Mouse (Mus musculus) CD4-positive, CD25-positive, alpha-beta regulatory T cell, adult 2 months (primary cell): Measurements from ENCODE around the gene Gstz1.
"Not testable (repeated sequence)": the region's sequence is repeated elsewhere in the genome, so short reads cannot be mapped to it uniquely, and the experiment has no call there.

Experiments used
- DNase-seq: peaks from one replicate; pipeline ENCODE4 v3.0.0-alpha.2; 2012; ENCODE audit warnings: low read depth, low spot score

Gstz1 gene

GRCm38 (mm10) chr12:87157361-87157760, 10.4 kb downstream of the Gstz1 start:
- no peak for DNase-seq

GRCm38 (mm10) chr12:87158099-87158498, 11.1 kb downstream of the Gstz1 start:
- DNase-seq = no peak

- DNase-seq = no peak
These were observed 13.3 kb downstream of the Gstz1 start for GRCm38 (mm10) chr12:87160310-87160709.

- DNase-seq = no peak
These were observed 13.8 kb downstream of the Gstz1 start for GRCm38 (mm10) chr12:87160815-87161214.

GRCm38 (mm10) chr12:87175194-87175946, 28.4 kb downstream of the Gstz1 start:
- DNase-seq = no peak

GRCm38 (mm10) chr12:87177631-87178030, 30.7 kb downstream of the Gstz1 start:
- DNase-seq = no peak

- no peak for DNase-seq
These were observed 46.0 kb downstream of the Gstz1 start for GRCm38 (mm10) chr12:87193008-87193407.

GRCm38 (mm10) chr12:87195069-87195468, 48.1 kb downstream of the Gstz1 start:
- no peak for DNase-seq

GRCm38 (mm10) chr12:87196310-87196709, 49.3 kb downstream of the Gstz1 start:
- no peak for DNase-seq

GRCm38 (mm10) chr12:87198792-87199191, 51.8 kb downstream of the Gstz1 start:
- peak; percentile 21 for DNase-seq

GRCm38 (mm10) chr12:87199206-87199972, 52.4 kb downstream of the Gstz1 start, which contains the start of gene Samd15:
Gene Samd15, plus strand, starts transcription at chr12:87199723.
- DNase-seq = peak; percentile 57

- DNase-seq = peak; percentile 89
These were observed 53.1 kb downstream of the Gstz1 start, which contains the start of gene Tmed8 for GRCm38 (mm10) chr12:87199973-87200586. Gene Tmed8, minus strand, starts transcription at chr12:87200454.

- DNase-seq = peak; percentile 8
These were observed 54.7 kb downstream of the Gstz1 start for GRCm38 (mm10) chr12:87201694-87202093.

- not testable (repeated sequence) for DNase-seq
These were observed 58.8 kb downstream of the Gstz1 start for GRCm38 (mm10) chr12:87205789-87206188.

- no peak for DNase-seq
These were observed 66.1 kb downstream of the Gstz1 start for GRCm38 (mm10) chr12:87212844-87213606.
